Mouse (Mus musculus) olfactory bulb, adult 2 months (tissue): Measurements from ENCODE around the gene Olfr1161.

Source experiments
- CTCF ChIP-seq: fragments of 200-500 bp; IDR thresholded peaks from 2 replicates; pipeline ENCODE4 v1.5.1; 2012; ENCODE audit warnings: low read depth, mild to moderate bottlenecking, low read length, moderate library complexity; ENCODE audit not compliant: insufficient read depth
- POLR2A ChIP-seq: fragments of 200-500 bp; IDR thresholded peaks from 2 replicates; pipeline ENCODE4 v1.6.1; 2012; ENCODE audit warnings: mild to moderate bottlenecking, low read depth, low read length, moderate library complexity; ENCODE audit not compliant: insufficient read depth

DNA sequence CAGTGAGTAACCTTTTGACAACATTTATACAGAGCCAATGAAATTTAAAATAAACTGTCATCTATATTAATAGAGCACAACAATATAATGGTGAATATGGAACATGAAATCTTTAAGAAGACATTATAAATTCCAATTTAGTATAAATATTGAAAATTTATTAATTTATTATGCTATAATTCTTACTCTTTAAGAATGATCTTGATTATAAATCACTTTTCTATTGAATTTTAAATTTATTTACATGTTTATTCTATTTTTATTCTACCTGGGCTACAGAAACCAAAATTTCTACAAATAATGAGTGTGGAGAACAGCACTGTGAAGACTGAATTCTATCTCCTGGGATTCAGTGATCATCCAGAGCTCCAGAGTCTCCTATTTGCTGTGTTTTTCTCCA, 32.8 kb upstream of the Olfr1161 start, which contains the start of gene Olfr1158:
- TF ChIP-seq CTCF (no peak), POLR2A (no peak)
